Mouse (Mus musculus) embryonic facial prominence, embryonic 13.5 days (tissue): ENCODE measurements around the gene Ift74. TPM values are rescaled to one million over a fixed set of nuclear protein-coding genes. Genes with fewer than 3 reads are reported as not detected.
"Not testable (repeated sequence)": the region's sequence is repeated elsewhere in the genome, so short reads cannot be mapped to it uniquely, and the experiment has no call there.

Source experiments
- ATAC-seq: fragments of 200-750 bp; cut with Nextera tagmentation; 2 replicates; pipeline ENCODE4 v1.8.0; 2017; ENCODE audit warnings: low read depth; ENCODE audit not compliant: insufficient number of reproducible peaks, insufficient read depth, low FRiP score, low TSS enrichment
- H3K27ac ChIP-seq: fragments of 300-500 bp; sonication (generic); 2 replicates; pipeline ENCODE4 v1.5.1; 2015; ENCODE audit warnings: moderate library complexity, mild to moderate bottlenecking, inconsistent platforms
- H3K27me3 ChIP-seq: fragments of 300-500 bp; sonication (generic); 2 replicates; pipeline ENCODE4 v1.6.1; 2015; ENCODE audit warnings: mild to moderate bottlenecking, inconsistent platforms
- H3K36me3 ChIP-seq: fragments of 300-500 bp; sonication (generic); 2 replicates; pipeline ENCODE4 v1.6.1; 2015; ENCODE audit warnings: mild to moderate bottlenecking, inconsistent platforms
- H3K4me1 ChIP-seq: fragments of 300-500 bp; sonication (generic); 2 replicates; pipeline ENCODE4 v1.6.1; 2015; ENCODE audit warnings: inconsistent platforms
- H3K4me2 ChIP-seq: fragments of 300-500 bp; sonication (generic); 2 replicates; pipeline ENCODE4 v1.6.1; 2015; ENCODE audit warnings: moderate library complexity, mild to moderate bottlenecking, inconsistent platforms
- H3K4me3 ChIP-seq: fragments of 300-500 bp; sonication (generic); 2 replicates; pipeline ENCODE4 v1.5.1; 2015; ENCODE audit warnings: mild to moderate bottlenecking, inconsistent platforms
- H3K9ac ChIP-seq: fragments of 300-500 bp; sonication (generic); 2 replicates; pipeline ENCODE4 v1.6.1; 2015; ENCODE audit warnings: mild to moderate bottlenecking, inconsistent platforms
- H3K9me3 ChIP-seq: fragments of 300-500 bp; sonication (generic); 2 replicates; pipeline ENCODE4 v1.6.1; 2016; ENCODE audit warnings: inconsistent platforms
- WGBS: fragments of 180-500 bp; shearing (Covaris S2); methylation state at CpG from one replicate; pipeline ENCODE4 v1.1.7; 2015; ENCODE audit warnings: mixed read lengths; 5-methylcytosine and 5-hydroxymethylcytosine counted together
- polyA plus RNA-seq: library from polyadenylated mRNA; unstranded; fragments of >200 nt; fragmentation: Nextera tagmentation; extraction: Ambion mirVana; gene quantifications from 2 replicates; pipeline ENCODE4 v1.2.1, GENCODE M21; 2015

Gene Ift74
- polyA plus RNA-seq, 1 experiment from 2014 or later, result 45.6 TPM

DNA sequence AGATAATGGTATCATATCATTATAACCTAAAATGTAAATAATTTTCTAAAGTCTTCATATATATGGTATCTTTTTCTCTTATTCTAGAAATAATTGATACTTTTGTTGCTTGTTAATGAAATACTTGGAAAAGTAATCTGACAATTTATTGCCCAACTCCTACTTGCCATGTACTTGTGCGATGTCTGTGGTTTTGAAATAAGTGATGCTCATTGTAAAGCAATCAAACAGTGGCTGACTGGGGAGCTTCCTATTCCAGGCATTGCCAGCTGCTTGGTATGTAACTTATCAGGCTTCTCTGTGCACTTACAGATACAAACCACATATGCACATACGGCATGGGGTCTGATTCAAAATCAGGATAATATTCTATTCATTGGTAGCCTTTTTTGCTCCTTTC, 5.8 kb downstream of the Ift74 start:
- ATAC-seq, result no peak
- H3K27ac ChIP-seq, result no peak overlapping the region

GRCm38 (mm10) chr4:94643141-94643540, 28.9 kb downstream of the Ift74 start:
- H3K9ac ChIP-seq, result no peak overlapping the region
- H3K4me2 ChIP-seq, result no peak overlapping the region
- H3K4me3 ChIP-seq, result no peak overlapping the region
- H3K27me3 ChIP-seq, result no peaks in the 10 kb centered on the region
- no peak overlapping the region for H3K27ac ChIP-seq
- no peak for ATAC-seq
- no peaks in the 10 kb centered on the region for H3K4me1 ChIP-seq
- H3K9me3 ChIP-seq, result no peaks in the 10 kb centered on the region
- WGBS, result 94% methylated on average over 2 of the region's 2 CpGs
- peaks cover 3% of the 10 kb centered on the region; the same call in 1 of the 2 replicates for H3K36me3 ChIP-seq

More for the DNA sequence above, 5.8 kb downstream of the Ift74 start:
- Histone ChIP-seq H3K9ac (no peak overlapping the region), H3K9me3 (no peaks in the 10 kb centered on the region), H3K4me1 (peaks cover 4% of the 10 kb centered on the region; the same call in 1 of the 2 replicates), H3K27me3 (no peaks in the 10 kb centered on the region), H3K4me2 (no peak overlapping the region), H3K4me3 (no peak overlapping the region), H3K36me3 (peaks cover 15% of the 10 kb centered on the region)
- 36% methylated on average over 2 of the region's 2 CpGs for WGBS

GRCm38 (mm10) chr4:94649920-94650319, 35.6 kb downstream of the Ift74 start, which contains the start of gene Lrrc19:
Gene Lrrc19, minus strand, starts transcription at chr4:94650144.
- Histone ChIP-seq H3K4me3 (no peak within 1 kb of the TSS), H3K9ac (no peak within 1 kb of the TSS), H3K4me2 (no peak within 1 kb of the TSS), H3K27ac (no peak within 1 kb of the TSS), H3K36me3 (peaks cover 12% of the 10 kb centered on the region), H3K9me3 (no peaks in the 10 kb centered on the region), H3K4me1 (no peaks in the 10 kb centered on the region), H3K27me3 (no peaks in the 10 kb centered on the region)
- 89% methylated on average over 3 of the region's 3 CpGs for WGBS
- no peak for ATAC-seq

GRCm38 (mm10) chr4:94650426-94651175, 36.3 kb downstream of the Ift74 start:
- not testable (repeated sequence) for H3K27ac ChIP-seq, ATAC-seq, H3K9me3 ChIP-seq, H3K4me3 ChIP-seq, H3K27me3 ChIP-seq, H3K4me1 ChIP-seq, H3K9ac ChIP-seq, H3K4me2 ChIP-seq
- H3K36me3 ChIP-seq, result peaks cover 19% of the 10 kb centered on the region
- whole genome bisulfite sequencing, result 93% methylated on average over 5 of the region's 5 CpGs

DNA sequence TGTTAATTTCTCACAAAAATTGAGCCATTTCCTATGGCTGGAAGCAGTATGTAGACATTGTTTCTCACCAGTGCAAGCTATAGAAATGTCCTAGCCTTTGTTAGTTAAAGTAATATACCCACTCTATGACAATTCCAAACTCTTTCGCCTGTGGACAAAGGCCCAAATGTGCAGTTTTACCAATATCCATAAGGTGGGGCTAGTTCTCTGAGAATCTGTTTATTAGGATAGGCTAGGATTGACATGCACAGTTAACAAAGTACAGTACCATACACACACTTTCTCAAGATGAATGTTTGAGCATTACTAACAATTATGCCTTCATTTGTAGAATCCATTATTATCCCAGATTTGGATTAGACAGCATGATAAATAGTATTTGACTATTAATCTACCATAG, 55.4 kb downstream of the Ift74 start:
- Histone ChIP-seq H3K27me3 (no peaks in the 10 kb centered on the region), H3K27ac (no peak overlapping the region), H3K36me3 (no peaks in the 10 kb centered on the region; the same call in 1 of the 2 replicates), H3K4me3 (no peak overlapping the region), H3K9me3 (no peaks in the 10 kb centered on the region), H3K4me2 (no peak overlapping the region), H3K4me1 (no peaks in the 10 kb centered on the region), H3K9ac (no peak overlapping the region)
- WGBS, result 46% methylated on average over 1 of the region's 1 CpGs
- ATAC-seq, result no peak

- ATAC-seq, result no peak
- H3K4me2 ChIP-seq, result no peak overlapping the region
Measured at GRCm38 (mm10) chr4:94680662-94681061, 66.4 kb downstream of the Ift74 start.

GRCm38 (mm10) chr4:94681181-94681580, 66.9 kb downstream of the Ift74 start:
- H3K9ac ChIP-seq, result no peak overlapping the region
- H3K36me3 ChIP-seq, result peaks cover 28% of the 10 kb centered on the region
- no peak for ATAC-seq
- H3K27ac ChIP-seq, result no peak overlapping the region
- H3K9me3 ChIP-seq, result no peaks in the 10 kb centered on the region
- no peaks in the 10 kb centered on the region for H3K4me1 ChIP-seq
- H3K27me3 ChIP-seq, result no peaks in the 10 kb centered on the region
- 89% methylated on average over 2 of the region's 2 CpGs for WGBS
- H3K4me2 ChIP-seq, result no peak overlapping the region
- H3K4me3 ChIP-seq, result no peak overlapping the region

More at GRCm38 (mm10) chr4:94680662-94681061, 66.4 kb downstream of the Ift74 start:
- 91% methylated on average over 2 of the region's 2 CpGs for WGBS
- H3K36me3 ChIP-seq, result peaks cover 28% of the 10 kb centered on the region
- no peaks in the 10 kb centered on the region for H3K27me3 ChIP-seq
- no peak overlapping the region for H3K9ac ChIP-seq
- H3K4me1 ChIP-seq, result no peaks in the 10 kb centered on the region
- no peak overlapping the region for H3K27ac ChIP-seq
- H3K9me3 ChIP-seq, result no peaks in the 10 kb centered on the region
- H3K4me3 ChIP-seq, result no peak overlapping the region

- Histone ChIP-seq H3K4me1 (no peaks in the 10 kb centered on the region), H3K27ac (no peak overlapping the region), H3K4me3 (no peak overlapping the region), H3K36me3 (peaks cover 33% of the 10 kb centered on the region), H3K9me3 (no peaks in the 10 kb centered on the region), H3K4me2 (no peak overlapping the region), H3K9ac (no peak overlapping the region), H3K27me3 (no peaks in the 10 kb centered on the region)
- no peak for ATAC-seq
- WGBS, result 62% methylated on average over 1 of the region's 1 CpGs
Measured at GRCm38 (mm10) chr4:94682029-94682428, 67.7 kb downstream of the Ift74 start.

DNA sequence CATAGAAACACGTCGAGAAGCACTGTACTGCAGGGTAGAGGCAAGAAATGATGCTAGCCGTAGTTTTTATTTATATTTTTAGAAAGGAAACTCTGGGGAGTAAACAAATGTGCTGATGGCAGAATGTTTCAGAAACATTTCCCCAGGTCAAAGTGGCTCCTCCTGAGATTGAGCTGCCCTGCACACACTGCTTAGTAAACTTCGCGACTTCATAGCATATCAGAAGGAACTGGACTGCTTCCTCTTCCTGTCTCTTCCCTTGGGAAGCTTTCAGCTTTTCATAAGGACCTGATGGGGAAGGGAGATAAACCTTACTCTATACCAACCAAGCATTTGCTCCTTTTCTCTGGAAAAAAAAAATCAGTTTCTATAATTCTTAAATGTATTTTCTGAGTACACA, 69.0 kb downstream of the Ift74 start:
- WGBS, result 79% methylated on average over 5 of the region's 5 CpGs
- H3K36me3 ChIP-seq, result peaks cover 43% of the 10 kb centered on the region
- no peaks in the 10 kb centered on the region for H3K4me1 ChIP-seq
- H3K4me3 ChIP-seq, result no peak overlapping the region
- H3K27me3 ChIP-seq, result no peaks in the 10 kb centered on the region
- H3K9ac ChIP-seq, result no peak overlapping the region
- no peak overlapping the region for H3K4me2 ChIP-seq
- no peak overlapping the region for H3K27ac ChIP-seq
- no peaks in the 10 kb centered on the region for H3K9me3 ChIP-seq
- ATAC-seq, result no peak

DNA sequence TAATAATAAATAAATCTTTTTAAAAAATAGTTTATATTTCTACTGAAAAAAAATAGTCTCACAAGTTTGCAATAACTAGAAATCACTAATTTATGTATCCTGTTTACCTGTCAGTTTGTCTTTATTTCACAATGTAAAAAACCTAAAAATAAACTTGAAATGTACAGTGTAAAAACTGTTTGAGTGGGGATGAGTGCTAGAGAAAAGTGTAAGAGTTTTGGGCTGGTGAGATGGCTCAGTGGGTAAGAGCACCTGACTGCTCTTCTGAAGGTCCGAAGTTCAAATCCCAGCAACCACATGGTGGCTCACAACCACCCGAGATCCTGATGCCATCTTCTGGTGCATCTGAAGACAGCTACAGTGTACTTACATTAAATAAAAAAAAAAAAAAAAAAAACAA, 75.5 kb downstream of the Ift74 start:
- not testable (repeated sequence) for H3K4me3 ChIP-seq, H3K27ac ChIP-seq, H3K27me3 ChIP-seq, H3K4me1 ChIP-seq, H3K9ac ChIP-seq, H3K4me2 ChIP-seq, H3K9me3 ChIP-seq, ATAC-seq
- WGBS, result 81% methylated on average over 2 of the region's 2 CpGs
- H3K36me3 ChIP-seq, result peaks cover 29% of the 10 kb centered on the region

GRCm38 (mm10) chr4:94691078-94691477, 76.8 kb downstream of the Ift74 start:
- ATAC-seq, result no peak
- WGBS, result 88% methylated on average over 4 of the region's 4 CpGs

DNA sequence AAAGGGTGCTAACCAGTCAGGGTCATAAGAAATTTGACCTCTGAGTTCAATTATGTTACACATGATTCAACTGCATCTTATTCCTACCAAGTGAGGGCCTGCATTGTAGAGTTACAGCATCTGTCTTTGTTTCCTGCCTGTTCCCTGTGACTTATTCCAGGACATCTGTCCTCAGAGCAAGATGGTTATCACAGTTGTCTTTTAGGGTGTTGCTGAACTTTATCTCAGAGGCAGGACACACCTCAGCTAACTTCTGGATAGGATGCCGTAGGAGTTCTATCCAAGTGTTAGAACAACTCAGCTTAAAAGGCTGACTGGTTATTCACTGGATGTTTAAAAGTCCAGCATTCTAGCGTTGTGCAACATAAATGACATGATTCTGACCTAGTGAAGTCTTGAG, 77.9 kb downstream of the Ift74 start:
- no peak for ATAC-seq

More at GRCm38 (mm10) chr4:94691078-94691477, 76.8 kb downstream of the Ift74 start:
- Histone ChIP-seq H3K4me1 (no peaks in the 10 kb centered on the region), H3K27me3 (no peaks in the 10 kb centered on the region), H3K4me2 (no peak overlapping the region), H3K9ac (no peak overlapping the region), H3K9me3 (no peaks in the 10 kb centered on the region), H3K27ac (no peak overlapping the region), H3K36me3 (peaks cover 29% of the 10 kb centered on the region), H3K4me3 (no peak overlapping the region)

More for the DNA sequence above, 77.9 kb downstream of the Ift74 start:
- Histone ChIP-seq H3K27me3 (no peaks in the 10 kb centered on the region), H3K27ac (no peak overlapping the region), H3K9me3 (no peaks in the 10 kb centered on the region), H3K36me3 (peaks cover 23% of the 10 kb centered on the region), H3K4me2 (no peak overlapping the region), H3K4me1 (no peaks in the 10 kb centered on the region), H3K4me3 (no peak overlapping the region), H3K9ac (no peak overlapping the region)
- WGBS, result 89% methylated on average over 2 of the region's 2 CpGs
